Mouse (Mus musculus) gastrocnemius, postnatal 4 days (tissue): ENCODE measurements at regions not wholly inside any gene's neighbourhood (a gene's known extent, or its start where the extent isn't known, plus 50 kb on each side); places are given as distances from the start of the nearest gene placed in this dataset.

Experiments used
- DNase-seq, 2 experiments: peaks; one replicate each; pipeline ENCODE4 v3.0.0; 2021 to 2022; ENCODE audit warnings: low spot score in 2 of 2, mixed read lengths in 2 of 2

- DNase-seq = no peak
Observed at GRCm38 (mm10) chr13:91370021-91370420, 90.1 kb upstream of the Ssbp2 start.

GRCm38 (mm10) chr13:91370441-91370840 is 89.6 kb upstream of the Ssbp2 start:
- peak in 1 of 2 experiments; percentile 57 for DNase-seq

- peak; percentile 94 to 98 for DNase-seq
Observed at GRCm38 (mm10) chr13:91370886-91371595, 89.0 kb upstream of the Ssbp2 start.

- DNase-seq = no peak
Observed at GRCm38 (mm10) chr13:91371596-91371987, 88.5 kb upstream of the Ssbp2 start.

- DNase-seq = no peak
Observed at GRCm38 (mm10) chr13:91372130-91372875, 87.8 kb upstream of the Ssbp2 start.

GRCm38 (mm10) chr13:91374141-91374540 is 85.9 kb upstream of the Ssbp2 start:
- peak in 1 of 2 experiments; percentile 57 for DNase-seq

- no peak for DNase-seq
Observed at GRCm38 (mm10) chr13:91376556-91376955, 83.5 kb upstream of the Ssbp2 start.

- DNase-seq = no peak
Observed at GRCm38 (mm10) chr13:91377428-91377827, 82.7 kb upstream of the Ssbp2 start.

- DNase-seq = no peak
Observed at GRCm38 (mm10) chr13:91377972-91378371, 82.1 kb upstream of the Ssbp2 start.

- no peak for DNase-seq
Observed at GRCm38 (mm10) chr13:91385393-91385792, 74.7 kb upstream of the Ssbp2 start.

- DNase-seq = no peak
Observed at GRCm38 (mm10) chr13:91387913-91388312, 72.2 kb upstream of the Ssbp2 start.

GRCm38 (mm10) chr13:91403632-91404031 is 56.5 kb upstream of the Ssbp2 start:
- DNase-seq = no peak

- no peak for DNase-seq
Observed at GRCm38 (mm10) chr13:91405027-91405426, 55.1 kb upstream of the Ssbp2 start.

GRCm38 (mm10) chr13:91410116-91410515 is 50.0 kb upstream of the Ssbp2 start:
- DNase-seq = no peak
